14 mouse cellular contexts compared by ENCODE assay signal in the genomic region with DNA sequence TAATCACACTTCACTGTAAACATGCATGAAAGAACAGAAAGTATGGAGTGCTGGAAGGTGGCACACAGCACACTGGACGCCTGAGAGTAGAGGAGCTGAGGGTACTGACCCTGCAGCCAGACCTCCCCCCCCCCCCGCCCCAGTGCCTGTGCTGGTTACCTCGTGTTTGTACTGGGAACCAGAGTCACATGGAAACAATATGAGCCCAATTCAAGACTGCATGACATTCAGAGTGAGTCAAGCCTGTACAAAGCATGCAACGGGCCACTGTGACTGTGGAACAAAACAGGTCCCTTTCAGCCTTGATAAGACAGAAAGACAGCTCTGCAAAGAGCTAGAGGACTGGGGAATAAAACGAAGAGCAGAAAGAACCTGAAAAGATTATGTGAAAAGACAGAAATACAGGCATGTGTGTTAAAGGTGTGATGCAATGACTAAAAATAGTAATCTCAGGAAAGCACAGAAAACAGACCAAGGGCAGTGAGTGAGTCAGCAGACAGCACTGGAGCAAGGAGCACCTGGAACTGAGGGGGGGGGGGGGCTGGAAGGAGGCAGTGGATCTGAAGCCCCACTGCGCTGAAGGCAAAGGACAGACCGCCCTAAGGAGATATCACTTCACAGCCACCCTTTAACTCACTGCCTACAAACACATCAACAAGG.
DNase-seq lines count a peak whose midpoint lies in the region; ATAC-seq and TF ChIP-seq lines count a peak whose summit lies in the region.
"Had no signal": no experiment of that assay in that cellular context is flagged by ENCODE, and none has a peak within 500 bp of the region (broad histone marks: within the 10 kb centered on the region; RNA-seq: fewer than 3 reads in every experiment).

No protein-coding gene starts in this region.

- peaks cover 53% of the 10 kb centered on the region for H3K79me2 ChIP-seq in liver, adult 2 months (ENCODE audit: control insufficient read depth, insufficient read depth, low read length)

- no peak for TF ChIP-seq CTCF in liver, adult 2 months (IDR thresholded peaks at IDR 0.05; ENCODE audit: low read depth, low read length)

- peaks cover 41% of the 10 kb centered on the region for H3K4me1 ChIP-seq in forebrain, embryonic 13.5 days
- H3K4me1 ChIP-seq in forebrain, embryonic 11.5 days (replicated peaks; ENCODE audit: control insufficient read depth, insufficient read depth, low read length): no peaks in the 10 kb centered on the region
- H3K4me1 ChIP-seq in liver, adult 2 months (ENCODE audit: control insufficient read depth, insufficient read depth, low read length): peaks cover 23% of the 10 kb centered on the region

- no peak for DNase-seq in forebrain, embryonic 11.5 days (ENCODE audit: low spot score)
- peak; percentile 77 for DNase-seq in liver, adult 2 months (ENCODE audit: extremely low read depth, low read depth, low spot score)
- DNase-seq in liver: no peak
- no peak for DNase-seq in spleen, adult 12 weeks (ENCODE audit: low spot score)
- no peak for DNase-seq in urinary bladder, postnatal 36 days (ENCODE audit: low spot score in 2 of 2)
- DNase-seq: adrenal gland, adult 8-10 months; cerebellum, adult 9-10 months; layer of hippocampus, postnatal 36 days; lung, postnatal 14 days had no signal

- 0 out of 2 replicates have a peak overlapping the region, but pooled peaks have one; percentile 9 for H3K9ac ChIP-seq in forebrain, embryonic 13.5 days
- no peak overlapping the region for H3K9ac ChIP-seq in forebrain, embryonic 11.5 days (ENCODE audit: low read length)
- peak overlapping the region; percentile 51 for H3K9ac ChIP-seq in liver, adult 2 months (ENCODE audit: low read depth, low read length)
- H3K9ac ChIP-seq: forebrain, embryonic 12.5 days; hindbrain, embryonic 15.5 days had no signal

- ATAC-seq in forebrain, embryonic 13.5 days: no peak
- no peak for ATAC-seq in forebrain, embryonic 11.5 days (replicated peaks; ENCODE audit: low FRiP score)
- 0 out of 2 replicates have a peak, but pooled peaks have one; percentile 3 for ATAC-seq in common myeloid progenitor, adult 5-6 weeks (replicated peaks; ENCODE audit: low read depth, poor library complexity, severe bottlenecking)
- ATAC-seq in megakaryocyte-erythroid progenitor cell, adult 5-6 weeks (replicated peaks; ENCODE audit: low FRiP score, low TSS enrichment, poor library complexity, severe bottlenecking): 0 out of 2 replicates have a peak, but pooled peaks have one; percentile 32

- no peak overlapping the region for H3K4me3 ChIP-seq in forebrain, embryonic 13.5 days
- H3K4me3 ChIP-seq in forebrain, embryonic 11.5 days (ENCODE audit: low read depth, low read length): no peak overlapping the region
- no peak overlapping the region for H3K4me3 ChIP-seq in liver, adult 2 months (ENCODE audit: insufficient read depth, low read depth, low read length)
- H3K4me3 ChIP-seq: forebrain, embryonic 12.5 days; hindbrain, embryonic 15.5 days had no signal

- no peak for TF ChIP-seq POLR2A in liver, adult 2 months (IDR thresholded peaks at IDR 0.05; ENCODE audit: extremely low read depth, insufficient read depth, low read length)

- WGBS in forebrain, embryonic 13.5 days: 52% methylated on average over 7 of the region's 7 CpGs
- WGBS in forebrain, embryonic 11.5 days: 66% methylated on average over 7 of the region's 7 CpGs
- WGBS in liver, adult 2 months: 34% methylated on average over 7 of the region's 7 CpGs

- no peak overlapping the region for H3K4me2 ChIP-seq in forebrain, embryonic 13.5 days
- no peak overlapping the region for H3K4me2 ChIP-seq in forebrain, embryonic 11.5 days (ENCODE audit: low read depth, low read length, severe bottlenecking)
- H3K4me2 ChIP-seq: forebrain, embryonic 12.5 days; hindbrain, embryonic 15.5 days had no signal

- no peaks in the 10 kb centered on the region for H3K36me3 ChIP-seq in forebrain, embryonic 13.5 days (ENCODE audit: poor library complexity, severe bottlenecking)
- H3K36me3 ChIP-seq in forebrain, embryonic 11.5 days (ENCODE audit: control insufficient read depth, insufficient read depth, low read length): no peaks in the 10 kb centered on the region
- no peaks in the 10 kb centered on the region for H3K36me3 ChIP-seq in liver, adult 2 months (ENCODE audit: control insufficient read depth, insufficient read depth, low read length)
- H3K36me3 ChIP-seq: hindbrain, embryonic 15.5 days had no signal

- no peak overlapping the region for H3K27ac ChIP-seq in forebrain, embryonic 13.5 days
- H3K27ac ChIP-seq in forebrain, embryonic 11.5 days (ENCODE audit: low read depth, low read length): no peak overlapping the region
- peak overlapping the region; percentile 76 for H3K27ac ChIP-seq in liver, adult 2 months (replicated peaks; ENCODE audit: insufficient read depth, low read depth, low read length)
- H3K27ac ChIP-seq: forebrain, embryonic 12.5 days; hindbrain, embryonic 15.5 days had no signal

- no peaks in the 10 kb centered on the region for H3K9me3 ChIP-seq in forebrain, embryonic 13.5 days (replicated peaks)
- no peaks in the 10 kb centered on the region for H3K9me3 ChIP-seq in forebrain, embryonic 11.5 days (ENCODE audit: control insufficient read depth, low read length)
- H3K9me3 ChIP-seq: forebrain, embryonic 12.5 days; hindbrain, embryonic 15.5 days had no signal

- no peaks in the 10 kb centered on the region for H3K27me3 ChIP-seq in forebrain, embryonic 13.5 days
- no peaks in the 10 kb centered on the region for H3K27me3 ChIP-seq in forebrain, embryonic 11.5 days (ENCODE audit: control insufficient read depth, insufficient read depth, low read length)
- H3K27me3 ChIP-seq in liver, adult 2 months (ENCODE audit: control insufficient read depth, insufficient read depth, low read length): no peaks in the 10 kb centered on the region
- H3K27me3 ChIP-seq: forebrain, embryonic 12.5 days; hindbrain, embryonic 15.5 days had no signal

Comparison
In these comparisons a context has a peak if more than half of its experiments do, and no peak if none do; other contexts are left out.
1. ATAC-seq: peak in common myeloid progenitor, adult 5-6 weeks (single experiment) and megakaryocyte-erythroid progenitor cell, adult 5-6 weeks (single experiment); none in forebrain, embryonic 13.5 days (single experiment) and forebrain, embryonic 11.5 days (single experiment).